Mouse (Mus musculus): ENCODE measurements around the gene Hist3h2ba. TPM values are rescaled to one million over a fixed set of nuclear protein-coding genes. Genes with fewer than 3 reads are reported as not detected.

Hist3h2ba gene
- polyA plus RNA-seq, 1 experiment from 2014 or later, result 75.5 TPM

DNA sequence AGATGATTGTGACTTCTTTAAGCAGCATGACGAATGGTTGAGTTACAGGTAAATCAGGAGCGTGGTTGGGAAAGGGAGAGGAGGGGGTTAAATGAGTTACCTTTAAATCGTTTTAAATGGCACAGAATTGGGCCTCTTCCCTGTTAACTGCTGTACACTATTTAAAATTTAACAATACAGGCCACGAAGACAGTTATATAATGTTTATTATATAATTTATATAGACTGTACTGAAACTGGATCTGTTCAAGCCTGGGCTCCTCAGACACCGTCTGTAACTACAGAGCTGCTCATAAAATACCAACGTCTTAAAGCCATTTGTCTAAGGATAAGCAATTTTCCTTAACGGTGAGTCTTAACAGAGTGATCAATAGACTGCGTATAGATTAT, 7.1 kb downstream of the Hist3h2ba start:
- Histone ChIP-seq H3K9me3 (ENCODE audit: control insufficient read depth, low read length) (no peaks in the 10 kb centered on the region), H3K27me3 (ENCODE audit: control insufficient read depth, insufficient read depth, low read length) (no peaks in the 10 kb centered on the region), H3K27ac (ENCODE audit: low read depth, low read length) (peak overlapping the region; percentile 86; the same call in 1 of the 2 replicates), H3K36me3 (ENCODE audit: control insufficient read depth, insufficient read depth, low read length) (no peaks in the 10 kb centered on the region), H3K4me1 (ENCODE audit: control insufficient read depth, insufficient read depth, low read length) (peaks cover 23% of the 10 kb centered on the region), H3K4me2 (ENCODE audit: low read depth) (peak overlapping the region; percentile 89), H3K4me3 (ENCODE audit: low read depth, low read length) (peak overlapping the region; percentile 86), H3K9ac (ENCODE audit: low read length) (peak overlapping the region; percentile 93)
- 38% methylated on average over 8 of the region's 8 CpGs for WGBS
- ATAC-seq (ENCODE audit: insufficient read depth, low FRiP score, low TSS enrichment) (no peak), DNase-seq (ENCODE audit: low spot score) (no peak)

DNA sequence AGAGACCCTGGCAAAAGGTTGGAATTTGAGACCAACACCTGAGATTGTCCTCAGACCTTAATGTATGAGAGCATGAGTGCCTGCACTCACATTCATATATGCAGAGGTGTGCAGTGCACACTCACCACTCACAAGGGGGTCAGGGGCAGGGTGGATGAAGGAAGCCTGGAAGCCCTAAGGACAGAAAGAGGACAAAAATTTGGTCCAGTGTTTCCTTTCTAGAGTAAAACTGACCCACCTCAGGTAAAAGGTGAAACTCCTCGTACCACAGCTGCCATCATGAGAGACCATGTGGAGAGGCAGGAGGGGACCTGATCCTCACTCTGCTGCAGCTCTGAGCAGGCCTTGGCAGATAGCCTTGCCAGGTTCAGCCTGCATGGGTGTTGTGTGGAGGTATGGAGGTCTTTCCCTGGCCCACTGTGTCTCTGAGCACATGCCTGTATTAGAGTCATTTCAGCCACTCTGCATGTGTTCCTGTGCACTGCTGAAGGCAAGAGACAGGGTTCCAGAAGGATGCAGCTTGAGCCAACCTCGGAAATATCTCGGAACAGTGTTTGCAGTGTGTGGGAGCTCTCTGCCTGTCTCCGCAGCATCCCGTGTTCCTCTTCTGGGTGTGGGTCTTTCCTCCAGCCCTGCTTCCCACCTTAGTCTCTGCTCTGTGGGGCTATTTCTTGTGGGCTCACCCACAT, 8.7 kb downstream of the Hist3h2ba start:
- H3K9ac ChIP-seq (ENCODE audit: low read length), result no peak overlapping the region
- no peaks in the 10 kb centered on the region for H3K27me3 ChIP-seq (ENCODE audit: control insufficient read depth, insufficient read depth, low read length)
- 92% methylated on average over 5 of the region's 5 CpGs for whole genome bisulfite sequencing
- ATAC-seq (ENCODE audit: insufficient read depth, low FRiP score, low TSS enrichment), result no peak
- H3K9me3 ChIP-seq (ENCODE audit: control insufficient read depth, low read length), result no peaks in the 10 kb centered on the region
- no peak overlapping the region for H3K27ac ChIP-seq (ENCODE audit: low read depth, low read length)
- 0 out of 2 replicates have a peak overlapping the region, but pooled peaks have one; percentile 4 for H3K4me3 ChIP-seq (ENCODE audit: low read depth, low read length)
- no peak for DNase-seq (ENCODE audit: low spot score)
- peaks cover 23% of the 10 kb centered on the region for H3K4me1 ChIP-seq (ENCODE audit: control insufficient read depth, insufficient read depth, low read length)
- no peaks in the 10 kb centered on the region for H3K36me3 ChIP-seq (ENCODE audit: control insufficient read depth, insufficient read depth, low read length)
- H3K4me2 ChIP-seq (ENCODE audit: low read depth), result peak overlapping the region; percentile 89

DNA sequence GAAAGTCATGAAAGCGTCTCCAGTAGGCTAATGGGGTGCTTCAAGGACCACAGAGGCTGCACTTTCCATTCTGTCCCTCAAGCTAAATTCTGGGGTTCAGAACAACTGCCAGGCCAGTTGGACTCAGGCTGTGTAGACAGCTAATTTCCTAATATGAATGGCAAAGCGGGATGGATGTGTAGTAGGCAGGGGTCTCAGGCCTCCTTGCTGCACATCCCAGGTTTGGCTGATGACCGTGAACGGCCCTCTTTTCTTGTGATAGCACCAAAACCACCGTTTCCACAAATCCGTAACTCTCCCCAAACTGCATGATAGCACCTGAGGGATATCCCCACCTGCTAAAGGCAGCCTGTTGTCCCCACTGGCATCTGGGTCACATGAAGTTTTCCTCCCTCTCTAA, 9.8 kb downstream of the Hist3h2ba start:
- Histone ChIP-seq H3K4me3 (ENCODE audit: low read depth, low read length) (no peak overlapping the region), H3K27ac (ENCODE audit: low read depth, low read length) (no peak overlapping the region), H3K36me3 (ENCODE audit: control insufficient read depth, insufficient read depth, low read length) (no peaks in the 10 kb centered on the region), H3K27me3 (ENCODE audit: control insufficient read depth, insufficient read depth, low read length) (no peaks in the 10 kb centered on the region), H3K4me1 (ENCODE audit: control insufficient read depth, insufficient read depth, low read length) (peaks cover 19% of the 10 kb centered on the region), H3K4me2 (ENCODE audit: low read depth) (0 out of 2 replicates have a peak overlapping the region, but pooled peaks have one; percentile 4), H3K9ac (ENCODE audit: low read length) (no peak overlapping the region), H3K9me3 (ENCODE audit: control insufficient read depth, low read length) (no peaks in the 10 kb centered on the region)
- ATAC-seq (ENCODE audit: insufficient read depth, low FRiP score, low TSS enrichment) (no peak), DNase-seq (ENCODE audit: low spot score) (no peak)
- 89% methylated on average over 6 of the region's 6 CpGs for WGBS

DNA sequence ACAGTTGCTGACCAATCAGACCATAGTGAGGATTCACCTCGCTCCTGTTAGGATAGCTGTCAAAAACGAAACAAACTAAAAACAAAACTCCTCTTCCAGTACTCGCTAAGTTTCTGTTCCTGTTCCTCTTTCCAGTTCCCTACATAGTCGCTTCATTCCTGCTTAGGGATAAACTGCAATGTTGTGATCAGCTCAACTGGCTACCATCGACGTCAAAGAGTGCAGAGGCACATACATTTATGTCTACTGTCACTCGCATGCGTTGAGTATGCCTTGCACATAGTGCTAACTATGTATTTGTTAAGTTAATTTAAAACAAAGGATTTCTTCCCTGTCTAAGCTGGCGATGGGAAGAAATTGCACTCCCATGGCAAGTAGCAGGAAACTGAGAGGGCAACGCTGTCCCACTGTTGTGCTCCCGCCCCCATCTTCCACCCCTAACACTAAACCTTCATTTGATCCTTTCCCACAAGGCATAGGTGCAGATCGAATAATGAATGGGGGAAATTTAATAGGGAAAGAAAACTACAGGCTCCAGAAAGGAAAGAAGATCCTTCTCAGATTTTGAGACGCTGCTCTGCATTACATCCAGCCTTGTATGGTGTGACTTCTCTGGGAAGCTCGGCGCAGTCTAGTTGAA, 10.6 kb downstream of the Hist3h2ba start:
- peak overlapping the region; percentile 36 for H3K9ac ChIP-seq (ENCODE audit: low read length)
- no peak for ATAC-seq (ENCODE audit: insufficient read depth, low FRiP score, low TSS enrichment)
- 38% methylated on average over 15 of the region's 15 CpGs for WGBS

DNA sequence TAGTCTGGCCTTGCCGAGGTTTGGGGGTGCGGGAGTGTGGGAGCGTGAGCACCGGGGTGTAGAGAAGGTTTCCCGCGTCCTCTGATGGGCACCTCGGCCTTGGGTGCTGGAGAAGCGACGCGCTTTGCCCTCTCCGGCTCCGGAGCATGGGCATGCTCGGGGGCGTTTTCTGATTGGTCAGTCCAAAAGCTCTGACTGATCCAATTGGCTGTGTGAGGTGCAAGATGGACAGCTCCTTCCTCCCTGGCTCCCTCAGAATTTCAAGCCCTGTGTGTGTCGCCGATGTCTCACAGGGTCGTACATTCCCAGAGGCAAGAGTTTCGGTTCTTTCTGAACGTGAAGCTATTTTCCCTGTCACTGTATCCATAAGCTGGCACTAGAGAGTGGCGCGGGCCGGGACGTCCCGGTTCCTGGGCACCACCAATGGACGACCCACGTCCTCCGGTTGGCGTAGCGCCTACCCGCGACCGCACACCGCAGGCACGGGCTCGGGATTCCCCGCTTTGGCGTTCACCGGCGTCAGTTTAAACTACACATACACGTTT, 11.3 kb downstream of the Hist3h2ba start:
- Histone ChIP-seq H3K9me3 (ENCODE audit: control insufficient read depth, low read length) (no peaks in the 10 kb centered on the region), H3K9ac (ENCODE audit: low read length) (peak overlapping the region; percentile 36), H3K4me2 (ENCODE audit: low read depth) (peak overlapping the region; percentile 59), H3K4me3 (ENCODE audit: low read depth, low read length) (peak overlapping the region; percentile 34), H3K27ac (ENCODE audit: low read depth, low read length) (no peak overlapping the region), H3K4me1 (ENCODE audit: control insufficient read depth, insufficient read depth, low read length) (peaks cover 23% of the 10 kb centered on the region), H3K36me3 (ENCODE audit: control insufficient read depth, insufficient read depth, low read length) (no peaks in the 10 kb centered on the region), H3K27me3 (ENCODE audit: control insufficient read depth, insufficient read depth, low read length) (no peaks in the 10 kb centered on the region)
- 3% methylated on average over 40 of the region's 40 CpGs for WGBS
- ATAC-seq (ENCODE audit: insufficient read depth, low FRiP score, low TSS enrichment) (peak; percentile 80; the same call in 1 of the 2 replicates), DNase-seq (ENCODE audit: low spot score) (peak; percentile 82)

More for the DNA sequence above, 10.6 kb downstream of the Hist3h2ba start:
- H3K27ac ChIP-seq (ENCODE audit: low read depth, low read length), result no peak overlapping the region
- no peaks in the 10 kb centered on the region for H3K9me3 ChIP-seq (ENCODE audit: control insufficient read depth, low read length)
- H3K4me3 ChIP-seq (ENCODE audit: low read depth, low read length), result peak overlapping the region; percentile 34
- DNase-seq (ENCODE audit: low spot score), result no peak
- no peaks in the 10 kb centered on the region for H3K36me3 ChIP-seq (ENCODE audit: control insufficient read depth, insufficient read depth, low read length)
- H3K27me3 ChIP-seq (ENCODE audit: control insufficient read depth, insufficient read depth, low read length), result no peaks in the 10 kb centered on the region
- H3K4me1 ChIP-seq (ENCODE audit: control insufficient read depth, insufficient read depth, low read length), result peaks cover 19% of the 10 kb centered on the region
- H3K4me2 ChIP-seq (ENCODE audit: low read depth), result peak overlapping the region; percentile 59

DNA sequence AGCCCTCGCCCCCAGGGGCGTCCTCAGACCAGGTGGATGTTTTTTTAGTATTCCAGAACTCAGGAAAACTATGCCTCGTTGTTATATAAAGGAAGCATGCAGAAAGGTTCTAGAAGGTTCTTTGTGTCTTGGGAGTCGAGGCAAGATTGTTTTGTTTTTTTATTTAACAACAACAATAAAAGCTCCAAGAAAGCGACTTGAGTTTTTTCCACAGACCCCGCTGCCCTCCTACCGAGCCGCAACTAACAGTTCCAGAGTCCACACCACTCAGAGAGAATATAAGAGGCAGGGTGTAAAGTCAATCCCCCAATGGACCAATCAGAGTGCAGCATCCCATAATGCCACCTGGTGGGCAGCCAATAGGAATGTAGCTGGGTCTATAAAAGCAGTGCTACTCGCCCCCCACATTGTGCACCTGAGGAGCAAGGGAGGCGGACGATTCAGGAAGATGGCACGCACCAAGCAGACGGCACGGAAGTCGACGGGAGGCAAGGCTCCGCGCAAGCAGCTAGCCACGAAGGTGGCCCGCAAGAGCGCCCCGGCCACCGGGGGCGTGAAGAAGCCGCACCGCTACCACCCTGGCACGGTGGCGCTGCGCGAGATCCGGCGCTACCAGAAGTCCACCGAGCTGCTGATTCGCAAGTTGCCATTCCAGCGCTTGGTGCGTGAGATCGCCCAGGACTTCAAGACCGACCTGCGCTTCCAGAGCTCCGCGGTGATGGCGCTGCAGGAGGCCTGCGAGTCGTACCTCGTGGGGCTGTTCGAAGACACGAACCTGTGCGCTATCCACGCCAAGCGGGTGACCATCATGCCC, 12.9 kb downstream of the Hist3h2ba start:
- H3K4me1 ChIP-seq (ENCODE audit: control insufficient read depth, insufficient read depth, low read length), result peaks cover 16% of the 10 kb centered on the region
- 63% methylated on average over 50 of the region's 50 CpGs for WGBS
- H3K9ac ChIP-seq (ENCODE audit: low read length), result no peak overlapping the region
- H3K36me3 ChIP-seq (ENCODE audit: control insufficient read depth, insufficient read depth, low read length), result no peaks in the 10 kb centered on the region
- H3K4me3 ChIP-seq (ENCODE audit: low read depth, low read length), result no peak overlapping the region
- no peaks in the 10 kb centered on the region for H3K9me3 ChIP-seq (ENCODE audit: control insufficient read depth, low read length)
- H3K27ac ChIP-seq (ENCODE audit: low read depth, low read length), result no peak overlapping the region
- no peak overlapping the region for H3K4me2 ChIP-seq (ENCODE audit: low read depth)
- ATAC-seq (ENCODE audit: insufficient read depth, low FRiP score, low TSS enrichment), result no peak
- no peak for DNase-seq (ENCODE audit: low spot score)
- no peaks in the 10 kb centered on the region for H3K27me3 ChIP-seq (ENCODE audit: control insufficient read depth, insufficient read depth, low read length)

DNA sequence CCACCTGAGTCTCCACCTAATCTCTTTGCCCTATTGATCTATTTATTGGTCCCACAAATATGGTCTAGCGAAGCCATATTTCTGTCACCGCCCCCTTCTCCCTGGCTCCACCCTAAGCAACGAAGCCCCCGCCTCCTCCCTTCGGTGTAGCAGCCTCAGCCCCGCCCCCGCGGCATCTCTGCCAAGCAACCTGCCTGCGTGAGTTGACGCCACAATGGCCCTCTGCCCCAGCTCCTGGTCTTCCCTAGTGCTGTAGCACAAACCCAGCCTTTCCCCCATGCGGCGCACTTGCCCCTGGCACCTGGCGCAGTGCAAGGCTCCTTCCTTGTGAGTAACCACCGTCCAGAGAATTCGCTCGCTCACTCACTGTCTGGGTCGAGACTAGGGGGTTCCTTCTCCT, 14.8 kb downstream of the Hist3h2ba start:
- Histone ChIP-seq H3K4me3 (ENCODE audit: low read depth, low read length) (no peak overlapping the region), H3K4me2 (ENCODE audit: low read depth) (no peak overlapping the region)
- DNase-seq (ENCODE audit: low spot score), result no peak

DNA sequence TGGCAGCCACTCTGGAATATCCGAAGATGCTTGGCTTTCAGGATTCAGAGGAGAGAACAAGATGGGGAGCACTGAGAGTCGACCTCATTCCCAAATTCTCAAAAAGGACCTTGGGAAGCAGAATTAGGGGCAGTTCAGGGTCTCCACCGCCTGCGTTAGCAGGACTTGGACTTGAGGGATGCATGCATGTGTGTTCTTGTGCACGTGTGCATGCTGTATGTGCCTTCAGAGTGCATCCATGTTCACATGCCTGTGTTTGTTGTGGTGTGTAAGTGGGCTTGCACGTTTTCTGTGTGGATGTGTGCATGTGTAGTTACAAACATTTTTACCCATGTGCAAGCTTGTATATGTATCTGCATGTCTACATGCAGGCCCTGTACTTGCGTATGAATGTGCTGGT, 15.5 kb downstream of the Hist3h2ba start:
- H3K4me1 ChIP-seq (ENCODE audit: control insufficient read depth, insufficient read depth, low read length), result 0 out of 2 replicates have a peak, but pooled peaks cover 5% of the 10 kb centered on the region
- 89% methylated on average over 7 of the region's 7 CpGs for WGBS
- ATAC-seq (ENCODE audit: insufficient read depth, low FRiP score, low TSS enrichment), result no peak

More for the DNA sequence above, 14.8 kb downstream of the Hist3h2ba start:
- Histone ChIP-seq H3K27me3 (ENCODE audit: control insufficient read depth, insufficient read depth, low read length) (no peaks in the 10 kb centered on the region), H3K9me3 (ENCODE audit: control insufficient read depth, low read length) (no peaks in the 10 kb centered on the region), H3K9ac (ENCODE audit: low read length) (no peak overlapping the region), H3K36me3 (ENCODE audit: control insufficient read depth, insufficient read depth, low read length) (no peaks in the 10 kb centered on the region), H3K27ac (ENCODE audit: low read depth, low read length) (no peak overlapping the region), H3K4me1 (ENCODE audit: control insufficient read depth, insufficient read depth, low read length) (0 out of 2 replicates have a peak, but pooled peaks cover 5% of the 10 kb centered on the region)
- WGBS, result 38% methylated on average over 17 of the region's 17 CpGs
- ATAC-seq (ENCODE audit: insufficient read depth, low FRiP score, low TSS enrichment), result no peak

More for the DNA sequence above, 15.5 kb downstream of the Hist3h2ba start:
- Histone ChIP-seq H3K9ac (ENCODE audit: low read length) (no peak overlapping the region), H3K4me2 (ENCODE audit: low read depth) (no peak overlapping the region), H3K27me3 (ENCODE audit: control insufficient read depth, insufficient read depth, low read length) (no peaks in the 10 kb centered on the region), H3K9me3 (ENCODE audit: control insufficient read depth, low read length) (no peaks in the 10 kb centered on the region), H3K36me3 (ENCODE audit: control insufficient read depth, insufficient read depth, low read length) (no peaks in the 10 kb centered on the region), H3K4me3 (ENCODE audit: low read depth, low read length) (no peak overlapping the region), H3K27ac (ENCODE audit: low read depth, low read length) (no peak overlapping the region)
- DNase-seq (ENCODE audit: low spot score), result no peak

Data from neural tube, embryonic 11.5 days (tissue).